Comparison of ENCODE assay signal across 17 mouse cellular contexts in genomic region chr7:118811407-118812106, GRCm38 (mm10). TPM values are rescaled to one million over a fixed set of nuclear protein-coding genes. Genes with fewer than 3 reads are reported as not detected.
A peak's percentile ranks its signal among the peaks of the same experiment; 100 is the strongest.
DNase-seq lines count a peak whose midpoint lies in the region; ATAC-seq and TF ChIP-seq lines count a peak whose summit lies in the region.
"Had no signal": no experiment of that assay in that cellular context is flagged by ENCODE, and none has a peak within 500 bp of the region (broad histone marks: within the 10 kb centered on the region; RNA-seq: fewer than 3 reads in every experiment).

No protein-coding gene starts in this region.

- H3K79me2 ChIP-seq in heart, adult 2 months (replicated peaks; ENCODE audit: control insufficient read depth, insufficient read depth, low read length): no peaks in the 10 kb centered on the region
- no peaks in the 10 kb centered on the region for H3K79me2 ChIP-seq in liver, adult 2 months (ENCODE audit: control insufficient read depth, insufficient read depth, low read length)

- intact Hi-C loops in heart, adult 2 months (cut with DNase I): no loop called here

- H3K4me1 ChIP-seq in heart, adult 2 months (ENCODE audit: control insufficient read depth, insufficient read depth, low read length): peaks cover 6% of the 10 kb centered on the region
- H3K4me1 ChIP-seq in heart, embryonic 11.5 days (ENCODE audit: control insufficient read depth, insufficient read depth, low read length): peaks cover 3% of the 10 kb centered on the region; the same call in 1 of the 2 replicates
- no peaks in the 10 kb centered on the region for H3K4me1 ChIP-seq in midbrain, embryonic 11.5 days (ENCODE audit: control insufficient read depth, insufficient read depth, low read length)
- peaks cover 4% of the 10 kb centered on the region; the same call in 1 of the 2 replicates for H3K4me1 ChIP-seq in midbrain, embryonic 14.5 days (ENCODE audit: control insufficient read depth, insufficient read depth, low read length)
- no peaks in the 10 kb centered on the region for H3K4me1 ChIP-seq in liver, adult 2 months (ENCODE audit: control insufficient read depth, insufficient read depth, low read length)
- H3K4me1 ChIP-seq: neural tube, embryonic 13.5 days had no signal

- no peaks in the 10 kb centered on the region for H3K36me3 ChIP-seq in heart, adult 2 months (ENCODE audit: control insufficient read depth, insufficient read depth, low read length)
- peaks cover 6% of the 10 kb centered on the region; the same call in 1 of the 2 replicates for H3K36me3 ChIP-seq in heart, embryonic 11.5 days (ENCODE audit: control insufficient read depth, insufficient read depth, low read length)
- no peaks in the 10 kb centered on the region for H3K36me3 ChIP-seq in midbrain, embryonic 11.5 days (ENCODE audit: control insufficient read depth, insufficient read depth, low read length)
- H3K36me3 ChIP-seq in midbrain, embryonic 14.5 days (ENCODE audit: control insufficient read depth, insufficient read depth, low read length): peaks cover 57% of the 10 kb centered on the region
- H3K36me3 ChIP-seq in liver, adult 2 months (ENCODE audit: control insufficient read depth, insufficient read depth, low read length): peaks cover 8% of the 10 kb centered on the region; the same call in 1 of the 2 replicates

- no peak overlapping the region for H3K27ac ChIP-seq in heart, adult 2 months
- no peak overlapping the region for H3K27ac ChIP-seq in heart, embryonic 11.5 days (ENCODE audit: low read depth, low read length)
- H3K27ac ChIP-seq in midbrain, embryonic 11.5 days (ENCODE audit: low read depth, low read length): no peak overlapping the region
- H3K27ac ChIP-seq in midbrain, embryonic 14.5 days (replicated peaks; ENCODE audit: low read depth, low read length): no peak overlapping the region
- H3K27ac ChIP-seq in liver, adult 2 months (replicated peaks; ENCODE audit: insufficient read depth, low read depth, low read length): no peak overlapping the region
- H3K27ac ChIP-seq: macrophage; neural tube, embryonic 13.5 days had no signal

- no peak for ATAC-seq in heart, embryonic 11.5 days (replicated peaks; ENCODE audit: insufficient number of reproducible peaks, low FRiP score, low TSS enrichment)
- ATAC-seq in midbrain, embryonic 11.5 days (ENCODE audit: low FRiP score): no peak
- no peak for ATAC-seq in midbrain, embryonic 14.5 days (ENCODE audit: low FRiP score, low TSS enrichment)
- 0 out of 2 replicates have a peak, but pooled peaks have one; percentile 31 for ATAC-seq in megakaryocyte-erythroid progenitor cell, adult 5-6 weeks (replicated peaks; ENCODE audit: low FRiP score, low TSS enrichment, poor library complexity, severe bottlenecking)
- ATAC-seq: forebrain, embryonic 14.5 days; hindbrain, embryonic 16.5 days had no signal

- H3K4me3 ChIP-seq in heart, adult 2 months: no peak overlapping the region
- no peak overlapping the region for H3K4me3 ChIP-seq in heart, embryonic 11.5 days (ENCODE audit: low read depth, low read length)
- H3K4me3 ChIP-seq in midbrain, embryonic 11.5 days (ENCODE audit: low read depth, low read length): no peak overlapping the region
- H3K4me3 ChIP-seq in midbrain, embryonic 14.5 days (replicated peaks; ENCODE audit: low read depth, low read length): no peak overlapping the region
- no peak overlapping the region for H3K4me3 ChIP-seq in liver, adult 2 months (ENCODE audit: insufficient read depth, low read depth, low read length)
- H3K4me3 ChIP-seq: neural tube, embryonic 13.5 days had no signal

- H3K9me3 ChIP-seq in heart, embryonic 11.5 days (replicated peaks; ENCODE audit: control insufficient read depth, low read length): no peaks in the 10 kb centered on the region
- H3K9me3 ChIP-seq in midbrain, embryonic 11.5 days (ENCODE audit: control insufficient read depth, low read length): no peaks in the 10 kb centered on the region
- H3K9me3 ChIP-seq in midbrain, embryonic 14.5 days (ENCODE audit: control insufficient read depth, low read length): no peaks in the 10 kb centered on the region
- H3K9me3 ChIP-seq: neural tube, embryonic 13.5 days had no signal

- H3K9ac ChIP-seq in heart, adult 2 months (ENCODE audit: low read depth, low read length): no peak overlapping the region
- no peak overlapping the region for H3K9ac ChIP-seq in heart, embryonic 11.5 days (ENCODE audit: low read depth, low read length)
- H3K9ac ChIP-seq in midbrain, embryonic 11.5 days (ENCODE audit: low read length): no peak overlapping the region
- no peak overlapping the region for H3K9ac ChIP-seq in midbrain, embryonic 14.5 days (replicated peaks; ENCODE audit: low read length)
- no peak overlapping the region for H3K9ac ChIP-seq in liver, adult 2 months (ENCODE audit: low read depth, low read length)
- H3K9ac ChIP-seq: lung, embryonic 14.5 days; neural tube, embryonic 13.5 days had no signal

- DNase-seq in heart, adult 2 months: peak; percentile 47 to 56
- DNase-seq in midbrain, embryonic 11.5 days (ENCODE audit: low spot score, missing footprints): peak; percentile 2
- no peak for DNase-seq in midbrain, embryonic 14.5 days
- peak; percentile 24 for DNase-seq in liver, adult 2 months (ENCODE audit: extremely low read depth, low read depth, low spot score)
- DNase-seq in layer of hippocampus, adult 8-10 months (ENCODE audit: low spot score in 2 of 2): no peak
- no peak for DNase-seq in spleen, postnatal 10 days (ENCODE audit: low spot score in 2 of 2)
- DNase-seq: adrenal gland, adult 8-10 months; cerebellum, postnatal 10 days; gastrocnemius, postnatal 10 days; lung, embryonic 14.5 days; thymus, adult 2 months had no signal

- no peak for TF ChIP-seq POLR2A in heart, adult 2 months (IDR thresholded peaks at IDR 0.05; ENCODE audit: insufficient read depth, low read depth, low read length)
- TF ChIP-seq POLR2A in liver, adult 2 months (IDR thresholded peaks at IDR 0.05; ENCODE audit: extremely low read depth, insufficient read depth, low read length): no peak

- WGBS in heart, adult 2 months: 66% methylated on average over 12 of the region's 12 CpGs
- WGBS in heart, embryonic 11.5 days (ENCODE audit: insufficient replicate concordance): 71% methylated on average over 12 of the region's 12 CpGs
- 90% methylated on average over 12 of the region's 12 CpGs for WGBS in midbrain, embryonic 11.5 days
- WGBS in midbrain, embryonic 14.5 days: 85% methylated on average over 12 of the region's 12 CpGs
- WGBS in liver, adult 2 months: 37% methylated on average over 12 of the region's 12 CpGs

- H3K4me2 ChIP-seq in heart, embryonic 11.5 days: no peak overlapping the region
- H3K4me2 ChIP-seq in midbrain, embryonic 11.5 days: no peak overlapping the region
- H3K4me2 ChIP-seq in midbrain, embryonic 14.5 days (ENCODE audit: low read length): no peak overlapping the region
- H3K4me2 ChIP-seq: lung, embryonic 14.5 days; neural tube, embryonic 13.5 days had no signal

- no peaks in the 10 kb centered on the region for H3K27me3 ChIP-seq in heart, adult 2 months (ENCODE audit: control insufficient read depth, insufficient read depth, low read length)
- no peaks in the 10 kb centered on the region for H3K27me3 ChIP-seq in heart, embryonic 11.5 days (ENCODE audit: control insufficient read depth, insufficient read depth, low read length)
- no peaks in the 10 kb centered on the region for H3K27me3 ChIP-seq in midbrain, embryonic 11.5 days (ENCODE audit: control insufficient read depth, insufficient read depth, low read length)
- no peaks in the 10 kb centered on the region for H3K27me3 ChIP-seq in midbrain, embryonic 14.5 days (ENCODE audit: control insufficient read depth, insufficient read depth, low read length)
- no peaks in the 10 kb centered on the region for H3K27me3 ChIP-seq in liver, adult 2 months (ENCODE audit: control insufficient read depth, insufficient read depth, low read length)
- H3K27me3 ChIP-seq: neural tube, embryonic 13.5 days had no signal

- TF ChIP-seq EP300 in heart, adult 2 months (IDR thresholded peaks at IDR 0.05; ENCODE audit: insufficient read depth, low read depth, low read length): no peak

- TF ChIP-seq CTCF in heart, adult 2 months (IDR thresholded peaks at IDR 0.05): no peak
- TF ChIP-seq CTCF in liver, adult 2 months (IDR thresholded peaks at IDR 0.05; ENCODE audit: low read depth, low read length): no peak

RNA-seq across cellular contexts. Expression of gene Iqck, which starts 44.0 kb away (rescaled TPM):
- total RNA-seq in heart, adult 2 months (2021): under 1 TPM; 0.29 to 0.32 TPM
- 0.70 and 0.88 TPM in 2 replicates for polyA plus RNA-seq in heart, adult 2 months (2012; rRNA removed)
- polyA plus RNA-seq in heart, embryonic 11.5 days (2014; fragmentation: Nextera tagmentation; extraction: Ambion mirVana): 1.00 and 1.2 TPM in 2 replicates
- polyA plus RNA-seq in midbrain, embryonic 11.5 days (2014; fragmentation: Nextera tagmentation; extraction: Ambion mirVana): 3.1 and 3.2 TPM in 2 replicates
- 3.8 and 3.9 TPM in 2 replicates for polyA plus RNA-seq in midbrain, embryonic 14.5 days (2014; fragmentation: Nextera tagmentation; extraction: Ambion mirVana)
- 0.09 and 0.27 TPM in 2 replicates for total RNA-seq in liver, adult 2 months (2014; rRNA removed)
- 0.07 and 0.24 TPM in 2 replicates for polyA plus RNA-seq in liver, adult 2 months (2012; rRNA removed)
- total RNA-seq in megakaryocyte-erythroid progenitor cell, adult 5-6 weeks (2014; fragmentation: Nextera tagmentation): 0.81 and 1.2 TPM in 2 replicates
- total RNA-seq in megakaryocyte-erythroid progenitor cell, adult 5-6 weeks (2017): 0.33 TPM in 1 of 2 replicates, not detected in the other
- total RNA-seq in layer of hippocampus, adult 8-10 months (2022): 1 to 10 TPM; 2.8 to 5.7 (median 4.5) TPM

RNA-seq across cellular contexts. Expression of gene Knop1, which starts 44.5 kb away (rescaled TPM):
- total RNA-seq in heart, adult 2 months (2021): 10 to 100 TPM; 13.7 to 14.0 TPM
- 5.3 and 9.8 TPM in 2 replicates for polyA plus RNA-seq in heart, adult 2 months (2012; rRNA removed)
- polyA plus RNA-seq in heart, embryonic 11.5 days (2014; fragmentation: Nextera tagmentation; extraction: Ambion mirVana): 65.1 and 78.1 TPM in 2 replicates
- polyA plus RNA-seq in midbrain, embryonic 11.5 days (2014; fragmentation: Nextera tagmentation; extraction: Ambion mirVana): 109 and 118 TPM in 2 replicates
- 64.9 and 69.5 TPM in 2 replicates for polyA plus RNA-seq in midbrain, embryonic 14.5 days (2014; fragmentation: Nextera tagmentation; extraction: Ambion mirVana)
- total RNA-seq in liver, adult 2 months (2014; rRNA removed): 9.4 and 10.4 TPM in 2 replicates
- 6.0 and 6.5 TPM in 2 replicates for polyA plus RNA-seq in liver, adult 2 months (2012; rRNA removed)
- total RNA-seq in megakaryocyte-erythroid progenitor cell, adult 5-6 weeks (2014; fragmentation: Nextera tagmentation): 37.7 and 50.6 TPM in 2 replicates
- total RNA-seq in megakaryocyte-erythroid progenitor cell, adult 5-6 weeks (2017): 58.4 and 68.6 TPM in 2 replicates
- total RNA-seq in layer of hippocampus, adult 8-10 months (2022): 10 to 100 TPM; 23.2 to 30.3 (median 26.3) TPM

Comparison
In these comparisons a context has a peak if more than half of its experiments do, and no peak if none do; other contexts are left out.
1. DNase-seq: peak in heart, adult 2 months (2 of 2), midbrain, embryonic 11.5 days (single experiment) and liver, adult 2 months (single experiment); none in midbrain, embryonic 14.5 days (single experiment), layer of hippocampus, adult 8-10 months (0 of 2) and spleen, postnatal 10 days (0 of 2).